Mouse (Mus musculus) forebrain, embryonic 12.5 days (tissue): ENCODE measurements at regions not wholly inside any gene's neighbourhood (a gene's known extent, or its start where the extent isn't known, plus 50 kb on each side); places are given as distances from the start of the nearest gene placed in this dataset.
"Not testable (repeated sequence)": the region's sequence is repeated elsewhere in the genome, so short reads cannot be mapped to it uniquely, and the experiment has no call there.

ENCODE experiments used
- ATAC-seq: fragments of 200-750 bp; cut with Nextera tagmentation; 2 replicates; pipeline ENCODE4 v1.8.0; 2017; ENCODE audit warnings: moderate TSS enrichment; ENCODE audit not compliant: low FRiP score
- H3K27ac ChIP-seq: fragments of 300-500 bp; sonication (generic); 2 replicates; pipeline ENCODE4 v1.5.1; 2016; ENCODE audit warnings: mild to moderate bottlenecking
- H3K27me3 ChIP-seq: fragments of 300-500 bp; sonication (generic); 2 replicates; pipeline ENCODE4 v1.6.1; 2016; ENCODE audit warnings: mild to moderate bottlenecking
- H3K36me3 ChIP-seq: fragments of 300-500 bp; sonication (generic); replicated peaks from 2 replicates; pipeline ENCODE4 v1.6.1; 2016; ENCODE audit warnings: mild to moderate bottlenecking
- H3K4me1 ChIP-seq: fragments of 300-500 bp; sonication (generic); 2 replicates; pipeline ENCODE4 v1.6.1; 2016
- H3K4me2 ChIP-seq: fragments of 300-500 bp; sonication (generic); 2 replicates; pipeline ENCODE4 v1.6.1; 2016; ENCODE audit warnings: mild to moderate bottlenecking, moderate library complexity
- H3K4me3 ChIP-seq: fragments of 300-500 bp; sonication (generic); replicated peaks from 2 replicates; pipeline ENCODE4 v1.5.1; 2016; ENCODE audit warnings: mild to moderate bottlenecking
- H3K9ac ChIP-seq: fragments of 300-500 bp; sonication (generic); 2 replicates; pipeline ENCODE4 v1.6.1; 2016; ENCODE audit warnings: mild to moderate bottlenecking
- H3K9me3 ChIP-seq: fragments of 300-500 bp; sonication (generic); 2 replicates; pipeline ENCODE4 v1.6.1; 2016
- WGBS: fragments of 180-500 bp; shearing (Covaris S2); methylation state at CpG from one replicate; pipeline ENCODE4 v1.1.7; 2016; 5-methylcytosine and 5-hydroxymethylcytosine counted together

DNA sequence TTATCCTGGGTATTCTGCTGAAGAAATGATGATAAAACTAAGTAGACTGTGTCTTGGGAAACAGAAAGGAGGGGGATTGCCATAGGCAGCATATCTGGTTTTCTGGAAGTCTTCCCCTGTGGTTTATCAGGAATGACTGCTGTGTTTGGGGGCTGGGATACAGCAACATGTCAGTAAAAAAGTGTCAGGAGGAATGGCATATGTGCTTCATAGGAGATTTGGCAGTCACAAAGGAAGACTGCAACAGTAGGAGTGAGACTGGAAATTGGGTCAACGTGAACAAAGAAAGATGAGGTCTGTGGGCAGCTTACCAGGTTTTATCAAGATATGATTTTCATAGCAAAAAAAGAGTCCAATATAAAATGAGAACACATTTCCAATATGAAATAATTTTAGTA is 641.1 kb upstream of the Nrxn1 start:
- 88% methylated on average over 1 of the region's 1 CpGs for WGBS
- Histone ChIP-seq H3K4me1 (no peaks in the 10 kb centered on the region), H3K36me3 (no peaks in the 10 kb centered on the region), H3K27ac (no peak overlapping the region), H3K9me3 (no peaks in the 10 kb centered on the region), H3K9ac (no peak overlapping the region), H3K4me3 (no peak overlapping the region), H3K4me2 (no peak overlapping the region), H3K27me3 (no peaks in the 10 kb centered on the region)
- ATAC-seq = no peak

- H3K4me2 ChIP-seq = no peak overlapping the region
- no peaks in the 10 kb centered on the region for H3K27me3 ChIP-seq
- no peak overlapping the region for H3K27ac ChIP-seq
- H3K36me3 ChIP-seq = no peaks in the 10 kb centered on the region
- H3K4me3 ChIP-seq = no peak overlapping the region
- no peaks in the 10 kb centered on the region for H3K4me1 ChIP-seq
- H3K9me3 ChIP-seq = no peaks in the 10 kb centered on the region
- 83% methylated on average over 2 of the region's 2 CpGs for WGBS
- ATAC-seq = no peak
- no peak overlapping the region for H3K9ac ChIP-seq
Measured at GRCm38 (mm10) chr17:91733174-91733926, 640.5 kb upstream of the Nrxn1 start.

- no peak for ATAC-seq
- H3K36me3 ChIP-seq = no peaks in the 10 kb centered on the region
- no peak overlapping the region for H3K27ac ChIP-seq
- no peaks in the 10 kb centered on the region for H3K4me1 ChIP-seq
- H3K4me2 ChIP-seq = no peak overlapping the region
- H3K27me3 ChIP-seq = no peaks in the 10 kb centered on the region
- H3K9me3 ChIP-seq = no peaks in the 10 kb centered on the region
- no peak overlapping the region for H3K4me3 ChIP-seq
- H3K9ac ChIP-seq = no peak overlapping the region
Measured at GRCm38 (mm10) chr17:91710412-91710811, 617.5 kb upstream of the Nrxn1 start.

- Histone ChIP-seq H3K4me1 (no peaks in the 10 kb centered on the region), H3K9me3 (no peaks in the 10 kb centered on the region), H3K4me3 (no peak overlapping the region), H3K9ac (no peak overlapping the region), H3K27ac (no peak overlapping the region), H3K27me3 (no peaks in the 10 kb centered on the region), H3K4me2 (no peak overlapping the region), H3K36me3 (no peaks in the 10 kb centered on the region)
- WGBS = 84% methylated on average over 4 of the region's 4 CpGs
- no peak for ATAC-seq
Measured at GRCm38 (mm10) chr17:91691063-91691462, 598.2 kb upstream of the Nrxn1 start.

- no peak overlapping the region for H3K9ac ChIP-seq
- H3K4me2 ChIP-seq = no peak overlapping the region
- no peak overlapping the region for H3K27ac ChIP-seq
- ATAC-seq = peak; percentile 72
- no peaks in the 10 kb centered on the region for H3K4me1 ChIP-seq
- no peak overlapping the region for H3K4me3 ChIP-seq
- H3K27me3 ChIP-seq = no peaks in the 10 kb centered on the region
- H3K9me3 ChIP-seq = no peaks in the 10 kb centered on the region
- H3K36me3 ChIP-seq = no peaks in the 10 kb centered on the region
Measured at GRCm38 (mm10) chr17:91657449-91657848, 564.6 kb upstream of the Nrxn1 start.

GRCm38 (mm10) chr17:91657036-91657435 is 564.2 kb upstream of the Nrxn1 start:
- Histone ChIP-seq H3K9ac (no peak overlapping the region), H3K36me3 (no peaks in the 10 kb centered on the region), H3K9me3 (no peaks in the 10 kb centered on the region), H3K27me3 (no peaks in the 10 kb centered on the region), H3K4me1 (no peaks in the 10 kb centered on the region), H3K4me2 (no peak overlapping the region), H3K27ac (no peak overlapping the region), H3K4me3 (no peak overlapping the region)
- ATAC-seq = no peak

- H3K9ac ChIP-seq = no peak overlapping the region
- no peak for ATAC-seq
- H3K4me3 ChIP-seq = no peak overlapping the region
- H3K9me3 ChIP-seq = no peaks in the 10 kb centered on the region
- H3K27me3 ChIP-seq = no peaks in the 10 kb centered on the region
- no peaks in the 10 kb centered on the region for H3K36me3 ChIP-seq
- no peaks in the 10 kb centered on the region for H3K4me1 ChIP-seq
- no peak overlapping the region for H3K27ac ChIP-seq
- no peak overlapping the region for H3K4me2 ChIP-seq
Measured at GRCm38 (mm10) chr17:91631915-91632314, 539.0 kb upstream of the Nrxn1 start.

- not testable (repeated sequence) for H3K9ac ChIP-seq, H3K27me3 ChIP-seq, H3K36me3 ChIP-seq, H3K9me3 ChIP-seq, H3K27ac ChIP-seq, H3K4me2 ChIP-seq, H3K4me3 ChIP-seq, ATAC-seq, H3K4me1 ChIP-seq
- 96% methylated on average over 5 of the region's 5 CpGs for WGBS
Measured at GRCm38 (mm10) chr17:91614175-91614574, 521.3 kb upstream of the Nrxn1 start.

- Histone ChIP-seq H3K9ac (no peak overlapping the region), H3K36me3 (no peaks in the 10 kb centered on the region), H3K27me3 (no peaks in the 10 kb centered on the region), H3K4me2 (no peak overlapping the region), H3K4me3 (no peak overlapping the region), H3K4me1 (no peaks in the 10 kb centered on the region), H3K27ac (no peak overlapping the region), H3K9me3 (no peaks in the 10 kb centered on the region)
- no peak for ATAC-seq
Measured at GRCm38 (mm10) chr17:91589120-91589519, 496.2 kb upstream of the Nrxn1 start.

GRCm38 (mm10) chr17:91551058-91551691 is 458.3 kb upstream of the Nrxn1 start:
- not testable (repeated sequence) for H3K27me3 ChIP-seq, H3K9me3 ChIP-seq, H3K4me1 ChIP-seq, H3K27ac ChIP-seq, ATAC-seq, H3K4me2 ChIP-seq, H3K36me3 ChIP-seq, H3K9ac ChIP-seq, H3K4me3 ChIP-seq
- WGBS = 84% methylated on average over 5 of the region's 9 CpGs

DNA sequence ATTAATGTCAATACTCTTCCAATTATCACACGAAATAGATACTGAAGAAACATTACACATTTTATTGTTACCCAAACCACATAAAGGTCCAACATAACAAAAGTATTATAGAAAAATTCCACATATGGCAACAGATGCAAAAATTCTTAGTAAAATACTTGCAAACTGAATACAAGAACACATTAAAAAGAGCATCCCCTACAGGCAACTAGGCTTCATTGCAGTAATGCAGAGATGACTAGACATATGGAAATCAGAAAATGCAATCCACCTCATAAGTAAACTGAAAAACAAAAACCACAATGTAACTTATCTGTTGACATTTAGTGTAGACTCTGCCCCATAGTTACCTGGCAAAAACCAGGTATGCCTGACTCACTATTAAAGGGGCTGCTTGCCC is 438.6 kb upstream of the Nrxn1 start:
- H3K27me3 ChIP-seq = no peaks in the 10 kb centered on the region
- WGBS = 77% methylated on average over 1 of the region's 1 CpGs
- no peak for ATAC-seq
- H3K27ac ChIP-seq = no peak overlapping the region
- no peak overlapping the region for H3K9ac ChIP-seq
- no peaks in the 10 kb centered on the region for H3K9me3 ChIP-seq
- H3K4me1 ChIP-seq = no peaks in the 10 kb centered on the region
- no peak overlapping the region for H3K4me3 ChIP-seq
- H3K36me3 ChIP-seq = no peaks in the 10 kb centered on the region
- H3K4me2 ChIP-seq = no peak overlapping the region

DNA sequence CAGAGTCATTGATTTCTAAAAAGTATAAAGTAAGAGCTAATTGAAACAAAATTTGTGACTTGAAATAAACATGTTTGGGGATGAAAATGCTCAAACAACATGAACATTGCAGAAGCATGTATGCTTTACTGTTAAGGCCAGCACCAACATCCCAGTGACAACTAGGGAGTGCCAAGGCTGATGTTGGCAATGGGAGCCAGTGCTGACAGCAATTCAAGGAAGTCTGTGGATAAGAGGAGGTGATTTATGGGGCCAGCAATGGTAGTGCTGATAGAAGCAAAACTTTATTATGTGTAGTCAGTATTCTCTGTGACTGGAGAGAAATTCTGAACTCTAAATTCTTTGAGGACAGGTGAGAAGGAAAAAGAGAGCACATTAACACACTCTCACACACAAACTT is 424.4 kb upstream of the Nrxn1 start:
- Histone ChIP-seq H3K27ac (no peak overlapping the region), H3K9me3 (no peaks in the 10 kb centered on the region), H3K27me3 (no peaks in the 10 kb centered on the region), H3K36me3 (no peaks in the 10 kb centered on the region), H3K4me3 (no peak overlapping the region), H3K9ac (no peak overlapping the region), H3K4me2 (no peak overlapping the region), H3K4me1 (no peaks in the 10 kb centered on the region)
- ATAC-seq = no peak
